Mouse (Mus musculus) macrophage (primary cell): ENCODE results near the gene Mylk3. TPM values are rescaled to one million over a fixed set of nuclear protein-coding genes. Genes with fewer than 3 reads are reported as not detected.

Source experiments
- H3K27ac ChIP-seq: fragments of 350-480 bp; formaldehyde crosslinking; 2 replicates; pipeline ENCODE4 v1.9.0; 2021
- H3K36me3 ChIP-seq: fragments of 350-480 bp; formaldehyde crosslinking; 2 replicates; pipeline ENCODE4 v1.9.0; 2021; ENCODE audit errors: inconsistent target
- H3K4me3 ChIP-seq: fragments of 350-480 bp; formaldehyde crosslinking; 2 replicates; pipeline ENCODE4 v1.9.0; 2021; ENCODE audit errors: inconsistent target
- H3K79me2 ChIP-seq: fragments of 350-480 bp; formaldehyde crosslinking; 2 replicates; pipeline ENCODE4 v1.9.0; 2021; ENCODE audit errors: inconsistent target
- WGBS: methylation state at CpG from one replicate; pipeline ENCODE4 v1.1.7; 2026; ENCODE audit warnings: inconsistent platforms; ENCODE audit not compliant: missing documents; 5-methylcytosine and 5-hydroxymethylcytosine counted together
- polyA plus RNA-seq: library from polyadenylated mRNA; stranded (reverse); fragments of 250-400 nt; gene quantifications from 3 replicates; pipeline ENCODE4 v1.2.4, GENCODE M21; 2018; ENCODE audit warnings: inconsistent platforms

The Mylk3 gene
- polyA plus RNA-seq, 1 experiment from 2014 or later, result 0.06 TPM

- no peak overlapping the region for H3K27ac ChIP-seq
- 100% methylated on average over 1 of the region's 1 CpGs for WGBS
These were observed 13.7 kb downstream of the Mylk3 start for GRCm38 (mm10) chr8:85372465-85372839.

GRCm38 (mm10) chr8:85371736-85372464 is 14.2 kb downstream of the Mylk3 start:
- H3K36me3 ChIP-seq, result no peaks in the 10 kb centered on the region
- H3K4me3 ChIP-seq, result no peak overlapping the region
- WGBS, result 58% methylated on average over 5 of the region's 5 CpGs
- no peaks in the 10 kb centered on the region for H3K79me2 ChIP-seq
- H3K27ac ChIP-seq, result no peak overlapping the region

More at GRCm38 (mm10) chr8:85372465-85372839, 13.7 kb downstream of the Mylk3 start:
- H3K4me3 ChIP-seq, result no peak overlapping the region
- no peaks in the 10 kb centered on the region for H3K79me2 ChIP-seq
- no peaks in the 10 kb centered on the region for H3K36me3 ChIP-seq

GRCm38 (mm10) chr8:85365176-85365575 is 21.0 kb downstream of the Mylk3 start:
- Histone ChIP-seq H3K4me3 (no peak overlapping the region), H3K27ac (no peak overlapping the region)
- 84% methylated on average over 6 of the region's 6 CpGs for WGBS

GRCm38 (mm10) chr8:85364628-85365027 is 21.5 kb downstream of the Mylk3 start:
- 87% methylated on average over 11 of the region's 11 CpGs for WGBS

More at GRCm38 (mm10) chr8:85365176-85365575, 21.0 kb downstream of the Mylk3 start:
- no peaks in the 10 kb centered on the region for H3K79me2 ChIP-seq
- H3K36me3 ChIP-seq, result no peaks in the 10 kb centered on the region

GRCm38 (mm10) chr8:85363406-85363805 is 22.7 kb downstream of the Mylk3 start:
- H3K36me3 ChIP-seq, result no peaks in the 10 kb centered on the region
- H3K27ac ChIP-seq, result no peak overlapping the region
- no peaks in the 10 kb centered on the region for H3K79me2 ChIP-seq
- 88% methylated on average over 6 of the region's 6 CpGs for WGBS
- H3K4me3 ChIP-seq, result no peak overlapping the region

More at GRCm38 (mm10) chr8:85364628-85365027, 21.5 kb downstream of the Mylk3 start:
- Histone ChIP-seq H3K36me3 (no peaks in the 10 kb centered on the region), H3K4me3 (no peak overlapping the region), H3K27ac (no peak overlapping the region), H3K79me2 (no peaks in the 10 kb centered on the region)

GRCm38 (mm10) chr8:85362211-85362610 is 23.9 kb downstream of the Mylk3 start:
- H3K4me3 ChIP-seq, result no peak overlapping the region
- no peaks in the 10 kb centered on the region for H3K79me2 ChIP-seq
- WGBS, result 88% methylated on average over 4 of the region's 4 CpGs
- H3K27ac ChIP-seq, result no peak overlapping the region
- no peaks in the 10 kb centered on the region for H3K36me3 ChIP-seq

- no peaks in the 10 kb centered on the region for H3K79me2 ChIP-seq
- no peaks in the 10 kb centered on the region for H3K36me3 ChIP-seq
- 94% methylated on average over 4 of the region's 4 CpGs for WGBS
These were observed 32.9 kb downstream of the Mylk3 start for GRCm38 (mm10) chr8:85353287-85353686.

GRCm38 (mm10) chr8:85339871-85340573 is 46.1 kb downstream of the Mylk3 start:
- no peaks in the 10 kb centered on the region for H3K79me2 ChIP-seq
- 92% methylated on average over 5 of the region's 5 CpGs for WGBS
- H3K27ac ChIP-seq, result no peak overlapping the region
- no peaks in the 10 kb centered on the region for H3K36me3 ChIP-seq
- no peak overlapping the region for H3K4me3 ChIP-seq

More at GRCm38 (mm10) chr8:85353287-85353686, 32.9 kb downstream of the Mylk3 start:
- H3K27ac ChIP-seq, result no peak overlapping the region
- H3K4me3 ChIP-seq, result no peak overlapping the region

GRCm38 (mm10) chr8:85337681-85338080 is 48.5 kb downstream of the Mylk3 start:
- H3K27ac ChIP-seq, result no peak overlapping the region
- WGBS, result 88% methylated on average over 4 of the region's 4 CpGs
- no peak overlapping the region for H3K4me3 ChIP-seq
- H3K36me3 ChIP-seq, result no peaks in the 10 kb centered on the region
- no peaks in the 10 kb centered on the region for H3K79me2 ChIP-seq

- no peaks in the 10 kb centered on the region for H3K36me3 ChIP-seq
- no peak overlapping the region for H3K4me3 ChIP-seq
- H3K27ac ChIP-seq, result no peak overlapping the region
- 85% methylated on average over 4 of the region's 6 CpGs for WGBS
- H3K79me2 ChIP-seq, result no peaks in the 10 kb centered on the region
These were observed 49.8 kb downstream of the Mylk3 start for GRCm38 (mm10) chr8:85336211-85336933.

GRCm38 (mm10) chr8:85335105-85335504 is 51.0 kb downstream of the Mylk3 start:
- no peaks in the 10 kb centered on the region for H3K79me2 ChIP-seq
- no peak overlapping the region for H3K27ac ChIP-seq

GRCm38 (mm10) chr8:85329506-85329905 is 56.6 kb downstream of the Mylk3 start:
- H3K36me3 ChIP-seq, result no peaks in the 10 kb centered on the region
- no peak overlapping the region for H3K4me3 ChIP-seq
- H3K27ac ChIP-seq, result no peak overlapping the region
- 67% methylated on average over 1 of the region's 1 CpGs for WGBS
- H3K79me2 ChIP-seq, result no peaks in the 10 kb centered on the region

More at GRCm38 (mm10) chr8:85335105-85335504, 51.0 kb downstream of the Mylk3 start:
- H3K36me3 ChIP-seq, result no peaks in the 10 kb centered on the region
- no peak overlapping the region for H3K4me3 ChIP-seq

- 89% methylated on average over 9 of the region's 9 CpGs for WGBS
- Histone ChIP-seq H3K4me3 (no peak overlapping the region), H3K27ac (no peak overlapping the region), H3K36me3 (no peaks in the 10 kb centered on the region), H3K79me2 (no peaks in the 10 kb centered on the region)
These were observed 59.1 kb downstream of the Mylk3 start for GRCm38 (mm10) chr8:85327036-85327435.

- WGBS, result 44% methylated on average over 3 of the region's 3 CpGs
- no peak overlapping the region for H3K27ac ChIP-seq
- H3K4me3 ChIP-seq, result no peak overlapping the region
- H3K79me2 ChIP-seq, result no peaks in the 10 kb centered on the region
- H3K36me3 ChIP-seq, result no peaks in the 10 kb centered on the region
These were observed 63.1 kb downstream of the Mylk3 start for GRCm38 (mm10) chr8:85323084-85323483.

GRCm38 (mm10) chr8:85321981-85322380 is 64.2 kb downstream of the Mylk3 start:
- no peaks in the 10 kb centered on the region for H3K79me2 ChIP-seq
- no peaks in the 10 kb centered on the region for H3K36me3 ChIP-seq
- 97% methylated on average over 13 of the region's 15 CpGs for WGBS
- no peak overlapping the region for H3K27ac ChIP-seq
- H3K4me3 ChIP-seq, result no peak overlapping the region
